Mouse (Mus musculus): ENCODE measurements around the gene Dnaaf5. TPM values are rescaled to one million over a fixed set of nuclear protein-coding genes. Genes with fewer than 3 reads are reported as not detected.

Dnaaf5 gene
- polyA plus RNA-seq, 1 experiment from 2014 or later, result 6.5 TPM

- Histone ChIP-seq H3K4me3 (peak overlapping the region; percentile 58), H3K9ac (peak overlapping the region; percentile 73), H3K27me3 (peaks cover 16% of the 10 kb centered on the region), H3K36me3 (peaks cover 13% of the 10 kb centered on the region; the same call in 1 of the 2 replicates), H3K4me1 (0 out of 2 replicates have a peak, but pooled peaks cover 8% of the 10 kb centered on the region), H3K27ac (no peak overlapping the region), H3K9me3 (replicated peaks) (no peaks in the 10 kb centered on the region), H3K4me2 (replicated peaks) (peak overlapping the region; percentile 87)
- WGBS, result 38% methylated on average over 12 of the region's 12 CpGs
- ATAC-seq (ENCODE audit: low FRiP score), result no peak
Measured at GRCm38 (mm10) chr5:139128476-139129065, 21.5 kb upstream of the Dnaaf5 start.

- Histone ChIP-seq H3K4me1 (0 out of 2 replicates have a peak, but pooled peaks cover 8% of the 10 kb centered on the region), H3K4me3 (peak overlapping the region; percentile 58), H3K27me3 (peaks cover 16% of the 10 kb centered on the region), H3K4me2 (replicated peaks) (peak overlapping the region; percentile 87), H3K9ac (peak overlapping the region; percentile 73), H3K36me3 (peaks cover 13% of the 10 kb centered on the region; the same call in 1 of the 2 replicates), H3K9me3 (replicated peaks) (no peaks in the 10 kb centered on the region), H3K27ac (peak overlapping the region; percentile 74)
- peak; percentile 76 for ATAC-seq (ENCODE audit: low FRiP score)
- WGBS, result 10% methylated on average over 12 of the region's 12 CpGs
Measured at GRCm38 (mm10) chr5:139129078-139129477, 20.9 kb upstream of the Dnaaf5 start.

- H3K36me3 ChIP-seq, result peaks cover 13% of the 10 kb centered on the region; the same call in 1 of the 2 replicates
- H3K9ac ChIP-seq, result peak overlapping the region; percentile 73
- H3K27ac ChIP-seq, result peak overlapping the region; percentile 74
- H3K4me3 ChIP-seq, result peak overlapping the region; percentile 58
- 0 out of 2 replicates have a peak, but pooled peaks cover 8% of the 10 kb centered on the region for H3K4me1 ChIP-seq
- ATAC-seq (ENCODE audit: low FRiP score), result peak; percentile 84
- peak overlapping the region; percentile 87 for H3K4me2 ChIP-seq (replicated peaks)
- H3K9me3 ChIP-seq (replicated peaks), result no peaks in the 10 kb centered on the region
- WGBS, result 5% methylated on average over 37 of the region's 55 CpGs
- peaks cover 16% of the 10 kb centered on the region for H3K27me3 ChIP-seq
Measured at GRCm38 (mm10) chr5:139129572-139130151, 20.4 kb upstream of the Dnaaf5 start.

DNA sequence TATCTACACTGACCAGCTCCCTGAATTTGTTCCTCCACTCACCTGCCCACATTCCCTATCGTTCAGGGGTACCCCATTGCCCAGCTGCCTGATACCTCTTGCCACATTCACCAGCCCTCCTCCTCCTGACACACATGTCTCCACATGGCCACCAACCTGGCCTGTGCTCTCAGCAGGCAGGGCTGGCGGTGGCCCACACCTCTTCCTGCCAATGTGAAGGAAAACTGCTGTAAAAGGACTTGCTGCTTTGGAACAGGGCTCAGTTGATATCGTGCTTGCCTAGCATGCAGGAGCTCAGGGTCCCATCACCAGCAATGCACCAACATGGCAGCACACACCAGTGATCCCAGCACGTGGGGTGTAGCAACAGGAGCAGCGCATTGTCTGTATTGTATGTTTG lies 19.7 kb upstream of the Dnaaf5 start:
- Histone ChIP-seq H3K4me1 (0 out of 2 replicates have a peak, but pooled peaks cover 8% of the 10 kb centered on the region), H3K9me3 (replicated peaks) (no peaks in the 10 kb centered on the region), H3K27me3 (peaks cover 16% of the 10 kb centered on the region), H3K9ac (0 out of 2 replicates have a peak overlapping the region, but pooled peaks have one; percentile 73), H3K27ac (no peak overlapping the region), H3K36me3 (peaks cover 13% of the 10 kb centered on the region; the same call in 1 of the 2 replicates), H3K4me2 (replicated peaks) (no peak overlapping the region), H3K4me3 (0 out of 2 replicates have a peak overlapping the region, but pooled peaks have one; percentile 58)
- ATAC-seq (ENCODE audit: low FRiP score), result no peak
- 77% methylated on average over 5 of the region's 5 CpGs for WGBS

DNA sequence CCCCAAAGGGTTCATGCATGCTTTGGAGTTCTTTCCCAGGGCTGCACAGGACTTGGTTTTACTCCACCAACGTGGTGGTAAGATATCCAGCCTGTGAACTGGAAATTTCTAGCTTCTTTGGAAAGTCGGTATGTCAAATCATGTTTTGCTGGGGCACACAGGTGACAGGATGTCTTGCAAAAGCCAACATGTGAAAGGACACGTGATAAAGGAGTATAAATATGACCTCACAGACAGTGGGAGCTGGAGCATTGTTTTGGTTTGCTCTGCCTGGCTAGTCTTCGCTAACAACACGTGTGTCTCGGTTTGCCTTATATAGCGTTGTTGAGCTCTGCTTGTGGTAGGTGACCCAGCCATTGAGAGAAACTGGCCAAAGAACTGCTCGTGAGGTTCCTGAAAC lies 15.5 kb upstream of the Dnaaf5 start:
- H3K27me3 ChIP-seq, result peaks cover 8% of the 10 kb centered on the region
- H3K4me2 ChIP-seq (replicated peaks), result no peak overlapping the region
- no peak overlapping the region for H3K9ac ChIP-seq
- no peak overlapping the region for H3K27ac ChIP-seq
- 81% methylated on average over 8 of the region's 8 CpGs for WGBS
- H3K9me3 ChIP-seq (replicated peaks), result no peaks in the 10 kb centered on the region
- no peak overlapping the region for H3K4me3 ChIP-seq
- no peaks in the 10 kb centered on the region for H3K4me1 ChIP-seq
- no peak for ATAC-seq (ENCODE audit: low FRiP score)
- H3K36me3 ChIP-seq, result no peaks in the 10 kb centered on the region

- H3K27ac ChIP-seq, result no peak overlapping the region
- H3K4me3 ChIP-seq, result no peak overlapping the region
- H3K4me2 ChIP-seq (replicated peaks), result no peak overlapping the region
- WGBS, result 73% methylated on average over 1 of the region's 1 CpGs
- ATAC-seq (ENCODE audit: low FRiP score), result no peak
- peaks cover 3% of the 10 kb centered on the region; the same call in 1 of the 2 replicates for H3K27me3 ChIP-seq
- H3K36me3 ChIP-seq, result no peaks in the 10 kb centered on the region
- no peak overlapping the region for H3K9ac ChIP-seq
- H3K4me1 ChIP-seq, result no peaks in the 10 kb centered on the region
- H3K9me3 ChIP-seq (replicated peaks), result no peaks in the 10 kb centered on the region
Measured at GRCm38 (mm10) chr5:139136341-139136740, 13.7 kb upstream of the Dnaaf5 start.

GRCm38 (mm10) chr5:139137176-139137575 lies 12.8 kb upstream of the Dnaaf5 start:
- Histone ChIP-seq H3K27me3 (0 out of 2 replicates have a peak, but pooled peaks cover 3% of the 10 kb centered on the region), H3K9ac (no peak overlapping the region), H3K4me3 (no peak overlapping the region), H3K27ac (no peak overlapping the region), H3K36me3 (no peaks in the 10 kb centered on the region), H3K4me2 (replicated peaks) (no peak overlapping the region), H3K4me1 (no peaks in the 10 kb centered on the region), H3K9me3 (replicated peaks) (no peaks in the 10 kb centered on the region)
- WGBS, result 89% methylated on average over 6 of the region's 6 CpGs
- ATAC-seq (ENCODE audit: low FRiP score), result no peak

- Histone ChIP-seq H3K9ac (no peak overlapping the region), H3K4me1 (no peaks in the 10 kb centered on the region), H3K27me3 (0 out of 2 replicates have a peak, but pooled peaks cover 3% of the 10 kb centered on the region), H3K36me3 (no peaks in the 10 kb centered on the region), H3K4me3 (no peak overlapping the region), H3K4me2 (replicated peaks) (no peak overlapping the region), H3K27ac (no peak overlapping the region), H3K9me3 (replicated peaks) (no peaks in the 10 kb centered on the region)
- 70% methylated on average over 12 of the region's 12 CpGs for WGBS
- no peak; the same call in 1 of the 2 replicates for ATAC-seq (ENCODE audit: low FRiP score)
Measured at GRCm38 (mm10) chr5:139138261-139138925, 11.6 kb upstream of the Dnaaf5 start.

DNA sequence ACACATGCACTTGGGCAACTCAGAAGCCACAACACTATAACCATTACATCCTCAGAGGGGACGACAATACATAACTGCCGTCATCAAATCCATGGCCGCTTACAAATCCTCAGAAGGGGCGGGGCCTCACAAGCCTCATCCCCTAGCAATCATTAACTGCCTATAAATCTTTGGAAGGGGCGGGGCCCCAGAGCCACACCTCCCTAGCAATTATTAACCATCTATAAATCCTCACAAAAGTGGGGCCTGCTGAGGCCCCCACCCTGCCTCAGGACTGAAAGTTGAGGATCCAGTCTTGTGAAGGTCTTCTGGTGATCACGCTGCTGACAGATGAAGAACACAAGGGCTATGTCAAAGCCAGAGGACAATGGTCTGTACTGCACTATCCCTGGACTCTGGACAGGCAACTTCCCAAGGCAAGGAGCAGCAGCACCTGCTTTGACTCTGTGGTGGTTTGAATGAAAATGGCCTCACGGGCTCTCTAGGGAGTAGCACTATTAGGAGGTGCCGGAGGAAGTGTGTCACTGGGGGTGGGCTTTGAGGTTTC lies 11.0 kb upstream of the Dnaaf5 start:
- no peaks in the 10 kb centered on the region for H3K36me3 ChIP-seq
- H3K27me3 ChIP-seq, result 0 out of 2 replicates have a peak, but pooled peaks cover 3% of the 10 kb centered on the region
- H3K4me2 ChIP-seq (replicated peaks), result no peak overlapping the region
- no peak overlapping the region for H3K9ac ChIP-seq
- H3K27ac ChIP-seq, result no peak overlapping the region
- no peaks in the 10 kb centered on the region for H3K4me1 ChIP-seq
- no peak for ATAC-seq (ENCODE audit: low FRiP score)
- WGBS, result 85% methylated on average over 8 of the region's 8 CpGs
- no peaks in the 10 kb centered on the region for H3K9me3 ChIP-seq (replicated peaks)
- no peak overlapping the region for H3K4me3 ChIP-seq

GRCm38 (mm10) chr5:139140589-139140988 lies 9.4 kb upstream of the Dnaaf5 start:
- Histone ChIP-seq H3K9ac (no peak overlapping the region), H3K4me3 (no peak overlapping the region), H3K27ac (no peak overlapping the region), H3K36me3 (0 out of 2 replicates have a peak, but pooled peaks cover 3% of the 10 kb centered on the region), H3K27me3 (0 out of 2 replicates have a peak, but pooled peaks cover 3% of the 10 kb centered on the region), H3K4me2 (replicated peaks) (no peak overlapping the region), H3K4me1 (no peaks in the 10 kb centered on the region), H3K9me3 (replicated peaks) (no peaks in the 10 kb centered on the region)
- ATAC-seq (ENCODE audit: low FRiP score), result no peak
- 88% methylated on average over 9 of the region's 9 CpGs for WGBS

DNA sequence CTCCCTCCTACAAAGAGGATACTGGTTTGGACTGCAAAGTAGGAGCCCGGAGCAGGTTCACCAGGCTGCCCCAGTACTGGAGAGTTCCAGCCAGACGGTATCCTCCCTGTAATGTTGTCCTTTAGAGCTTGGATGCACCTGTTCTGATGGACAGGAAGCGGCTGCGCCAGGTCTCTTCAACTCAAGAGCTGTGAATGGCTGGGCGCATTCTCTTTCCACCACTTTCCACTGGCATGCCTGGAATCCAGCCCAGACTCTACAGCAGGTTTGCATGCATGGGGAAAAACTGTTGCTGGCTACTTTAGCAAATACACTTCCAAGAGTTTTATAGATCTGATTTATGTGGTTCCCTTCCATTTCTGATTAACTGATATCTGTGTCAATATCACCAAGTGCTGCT lies 8.7 kb upstream of the Dnaaf5 start:
- no peak overlapping the region for H3K4me2 ChIP-seq (replicated peaks)
- 79% methylated on average over 5 of the region's 5 CpGs for WGBS
- H3K4me1 ChIP-seq, result no peaks in the 10 kb centered on the region
- no peak overlapping the region for H3K9ac ChIP-seq
- 0 out of 2 replicates have a peak, but pooled peaks cover 3% of the 10 kb centered on the region for H3K27me3 ChIP-seq
- H3K9me3 ChIP-seq (replicated peaks), result no peaks in the 10 kb centered on the region
- no peak for ATAC-seq (ENCODE audit: low FRiP score)
- no peak overlapping the region for H3K4me3 ChIP-seq
- H3K36me3 ChIP-seq, result 0 out of 2 replicates have a peak, but pooled peaks cover 3% of the 10 kb centered on the region
- no peak overlapping the region for H3K27ac ChIP-seq

GRCm38 (mm10) chr5:139143890-139144289 lies 6.1 kb upstream of the Dnaaf5 start:
- H3K4me3 ChIP-seq, result no peak overlapping the region
- no peak overlapping the region for H3K9ac ChIP-seq
- 80% methylated on average over 3 of the region's 3 CpGs for whole genome bisulfite sequencing
- no peak overlapping the region for H3K27ac ChIP-seq
- 0 out of 2 replicates have a peak, but pooled peaks cover 3% of the 10 kb centered on the region for H3K36me3 ChIP-seq
- H3K9me3 ChIP-seq (replicated peaks), result no peaks in the 10 kb centered on the region
- H3K27me3 ChIP-seq, result 0 out of 2 replicates have a peak, but pooled peaks cover 3% of the 10 kb centered on the region
- 0 out of 2 replicates have a peak, but pooled peaks cover under 1% of the 10 kb centered on the region for H3K4me1 ChIP-seq
- ATAC-seq (ENCODE audit: low FRiP score), result no peak
- H3K4me2 ChIP-seq (replicated peaks), result no peak overlapping the region

Measured in hindbrain, embryonic 12.5 days (tissue).